Mouse (Mus musculus): ENCODE data around the gene Utp14b.

- TF ChIP-seq POLR2A (IDR thresholded peaks at IDR 0.05; ENCODE audit: extremely low read depth, insufficient read depth, low read length) (no peak), CTCF (IDR thresholded peaks at IDR 0.05; ENCODE audit: low read depth, low read length) (no peak)
Observed at GRCm38 (mm10) chr1:78609134-78609907, 48.5 kb upstream of the Utp14b start.
